ENCODE assay signal across 11 mouse cellular contexts in the genomic region with DNA sequence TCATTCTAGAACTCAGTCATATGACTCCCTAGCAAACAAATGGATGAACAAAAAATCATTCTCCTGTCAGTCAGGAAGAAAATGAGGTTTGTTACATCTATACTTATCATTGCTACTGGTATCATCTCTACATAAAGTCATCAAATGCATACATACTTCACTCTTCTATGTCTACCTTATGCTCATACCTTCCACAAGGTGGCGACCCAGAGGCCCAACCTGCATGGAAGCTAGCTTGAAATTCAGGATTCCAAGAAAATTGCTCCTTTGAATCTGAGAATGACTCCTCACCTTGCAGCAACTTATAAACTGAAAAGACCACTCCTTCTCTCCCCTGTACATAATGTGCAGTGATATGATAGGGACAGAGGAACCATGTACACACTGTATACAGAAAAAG.
A peak's percentile ranks its signal among the peaks of the same experiment; 100 is the strongest.
DNase-seq lines count a peak whose midpoint lies in the region; TF ChIP-seq lines count a peak whose summit lies in the region.
"Had no signal": no experiment of that assay in that cellular context is flagged by ENCODE, and none has a peak within 500 bp of the region (broad histone marks: within the 10 kb centered on the region; RNA-seq: fewer than 3 reads in every experiment).

No protein-coding gene starts in this region.

- H3K27ac ChIP-seq in heart, adult 2 months, result no peak overlapping the region
- H3K27ac ChIP-seq in thymus, adult 2 months (ENCODE audit: control insufficient read depth, insufficient read depth, low read length), result no peak overlapping the region
- H3K27ac ChIP-seq: heart, embryonic 13.5 days; lung, embryonic 15.5 days; neural tube, embryonic 12.5 days had no signal

- DNase-seq in heart, adult 2 months, result no peak
- DNase-seq in heart, adult 11 months, result no peak
- peak; percentile 10 for DNase-seq in right cerebral cortex, adult 18-20 months
- no peak for DNase-seq in right cerebral cortex, postnatal 36 days (ENCODE audit: low spot score in 2 of 2)
- DNase-seq in cerebellum, adult 9-10 months, result peak; percentile 25
- DNase-seq in lung, postnatal 14 days, result peak; percentile 8
- no peak for DNase-seq in spleen, adult 12 weeks (ENCODE audit: low spot score)
- no peak for DNase-seq in thymus, adult 2 months

- H3K4me3 ChIP-seq in heart, adult 2 months, result no peak overlapping the region
- H3K4me3 ChIP-seq in thymus, adult 2 months (ENCODE audit: control insufficient read depth, insufficient read depth, low read length), result no peak overlapping the region
- H3K4me3 ChIP-seq: heart, embryonic 13.5 days; lung, embryonic 15.5 days; neural tube, embryonic 12.5 days had no signal

- H3K27me3 ChIP-seq in heart, adult 2 months (ENCODE audit: control insufficient read depth, insufficient read depth, low read length), result no peaks in the 10 kb centered on the region
- H3K27me3 ChIP-seq in thymus, adult 2 months (ENCODE audit: control insufficient read depth, insufficient read depth, low read length), result no peaks in the 10 kb centered on the region
- H3K27me3 ChIP-seq: heart, embryonic 13.5 days; lung, embryonic 15.5 days; neural tube, embryonic 12.5 days had no signal

- no peaks in the 10 kb centered on the region for H3K79me2 ChIP-seq in heart, adult 2 months (replicated peaks; ENCODE audit: control insufficient read depth, insufficient read depth, low read length)

- TF ChIP-seq POLR2A in heart, adult 2 months (IDR thresholded peaks at IDR 0.05; ENCODE audit: insufficient read depth, low read depth, low read length), result no peak
- no peak for TF ChIP-seq POLR2A in thymus, adult 2 months (IDR thresholded peaks at IDR 0.05; ENCODE audit: control insufficient read depth, extremely low read depth, insufficient read depth, low read length, poor library complexity)

- 39% methylated on average over 1 of the region's 1 CpGs for WGBS in heart, adult 2 months
- WGBS in thymus, adult 2 months, result 36% methylated on average over 1 of the region's 1 CpGs

- intact Hi-C loops in heart, adult 2 months (cut with DNase I), result no loop called here

- no peak for TF ChIP-seq EP300 in heart, adult 2 months (IDR thresholded peaks at IDR 0.05; ENCODE audit: insufficient read depth, low read depth, low read length)

- H3K9ac ChIP-seq in heart, adult 2 months (ENCODE audit: low read depth, low read length), result no peak overlapping the region
- H3K9ac ChIP-seq: heart, embryonic 13.5 days; lung, embryonic 15.5 days; neural tube, embryonic 12.5 days had no signal

- H3K36me3 ChIP-seq in heart, adult 2 months (ENCODE audit: control insufficient read depth, insufficient read depth, low read length), result no peaks in the 10 kb centered on the region
- H3K36me3 ChIP-seq in thymus, adult 2 months (ENCODE audit: control insufficient read depth, insufficient read depth, low read length), result no peaks in the 10 kb centered on the region
- H3K36me3 ChIP-seq: heart, embryonic 13.5 days; lung, embryonic 15.5 days; neural tube, embryonic 12.5 days had no signal

- no peaks in the 10 kb centered on the region for H3K4me1 ChIP-seq in heart, adult 2 months (ENCODE audit: control insufficient read depth, insufficient read depth, low read length)
- H3K4me1 ChIP-seq in thymus, adult 2 months (replicated peaks; ENCODE audit: control insufficient read depth, insufficient read depth, low read length), result no peaks in the 10 kb centered on the region
- H3K4me1 ChIP-seq: heart, embryonic 13.5 days; lung, embryonic 15.5 days; neural tube, embryonic 12.5 days had no signal

- peak; percentile 56 for TF ChIP-seq CTCF in heart, adult 2 months (IDR thresholded peaks at IDR 0.05)
- TF ChIP-seq CTCF in thymus, adult 2 months (IDR thresholded peaks at IDR 0.05; ENCODE audit: borderline replicate concordance, control insufficient read depth, extremely low read depth, insufficient read depth, low read length, poor library complexity), result no peak

Comparison
In these comparisons a context has a peak if more than half of its experiments do, and no peak if none do; other contexts are left out.
1. DNase-seq: peak in right cerebral cortex, adult 18-20 months (single experiment), cerebellum, adult 9-10 months (single experiment) and lung, postnatal 14 days (single experiment); none in heart, adult 2 months (0 of 2), heart, adult 11 months (single experiment), right cerebral cortex, postnatal 36 days (0 of 2), spleen, adult 12 weeks (single experiment) and thymus, adult 2 months (single experiment).